Mouse (Mus musculus): Measurements from ENCODE around the gene Clns1a.

Gene Clns1a

GRCm38 (mm10) chr7:97728666-97729614 is 32.5 kb downstream of the Clns1a start:
- DNase-seq, result peak; percentile 14

DNA sequence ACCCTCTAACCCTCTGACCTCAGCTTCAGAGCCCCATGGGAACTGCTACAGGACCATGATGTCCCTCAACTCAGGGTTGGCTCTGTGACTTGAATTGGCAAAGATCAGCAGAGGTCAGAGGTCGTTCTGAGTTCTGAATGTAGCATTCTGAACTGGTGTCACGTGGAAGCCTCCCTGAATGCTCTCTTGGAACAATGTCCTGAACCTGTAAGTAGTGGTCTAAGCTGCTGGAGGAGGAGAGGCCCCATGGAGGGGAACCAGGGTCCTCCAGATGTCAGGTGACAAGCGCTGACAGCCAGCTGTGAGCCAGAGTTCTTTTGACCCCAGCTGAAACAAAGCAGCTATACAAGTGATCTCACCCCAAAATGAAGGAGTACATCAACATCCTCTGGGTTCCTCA is 34.0 kb downstream of the Clns1a start:
- peak; percentile 34 for DNase-seq

DNA sequence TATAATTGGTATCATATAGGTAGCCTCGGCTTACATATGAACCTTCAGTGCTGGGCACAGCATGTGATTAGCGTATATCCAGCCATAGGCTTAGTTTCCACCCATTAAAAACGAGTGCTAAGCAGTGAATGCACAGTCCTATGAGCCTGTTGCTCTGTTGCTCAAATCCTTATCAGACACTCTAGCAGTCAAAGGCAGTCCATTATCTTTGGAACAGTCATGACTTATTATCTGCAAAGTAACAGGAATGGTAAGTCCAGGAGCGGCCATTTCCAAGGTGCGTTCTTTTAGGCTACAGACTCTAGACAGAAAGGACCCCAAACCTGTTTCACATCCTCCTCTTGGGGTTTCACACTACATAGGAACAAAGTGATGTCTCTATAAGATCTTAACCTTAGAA is 37.2 kb downstream of the Clns1a start:
- DNase-seq, result no peak

DNA sequence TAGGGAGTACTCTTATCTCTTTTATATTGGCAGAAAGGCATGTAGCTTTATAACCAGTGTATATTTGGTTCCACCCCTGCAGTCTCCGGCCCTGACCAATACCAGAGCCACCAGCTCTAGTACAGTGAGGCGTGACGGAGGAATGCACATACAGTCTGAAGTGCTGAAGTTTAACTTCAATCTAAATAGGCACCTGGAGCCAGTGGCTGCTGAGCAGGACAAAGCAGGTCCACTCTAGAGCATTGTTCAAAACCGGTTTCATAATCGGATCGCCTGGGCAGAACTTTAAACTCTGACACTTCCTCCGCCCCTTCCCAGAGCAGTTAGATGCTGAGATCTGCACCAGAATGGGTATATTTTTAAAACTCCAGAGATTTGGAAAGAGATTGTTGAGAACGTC is 38.6 kb downstream of the Clns1a start:
- DNase-seq, result no peak

DNA sequence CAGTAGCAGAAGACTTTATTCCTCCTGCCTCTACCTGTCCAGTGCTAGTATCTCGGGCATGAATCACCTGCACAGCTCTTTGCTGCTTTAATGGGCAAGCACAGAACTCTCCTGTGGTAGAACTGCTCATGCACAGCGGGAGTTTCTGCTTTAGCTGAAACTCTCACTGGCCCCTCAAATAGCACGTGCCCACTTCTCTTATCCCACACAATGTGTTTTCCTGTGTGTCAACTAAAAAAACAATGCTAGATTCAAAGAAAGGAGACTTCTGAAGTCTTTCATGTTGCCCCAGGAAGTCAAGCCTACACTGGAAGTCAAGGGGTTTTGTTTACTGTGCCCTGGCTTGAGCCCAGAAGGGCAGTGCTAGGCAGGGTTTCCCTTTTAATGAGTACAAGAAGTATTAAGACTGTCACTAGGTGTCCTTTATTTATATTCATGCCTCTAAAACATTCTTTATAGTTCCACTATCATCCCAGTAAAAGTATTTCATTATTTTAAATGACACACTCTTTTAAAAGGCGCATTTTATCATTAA is 39.5 kb downstream of the Clns1a start:
- no peak for DNase-seq

DNA sequence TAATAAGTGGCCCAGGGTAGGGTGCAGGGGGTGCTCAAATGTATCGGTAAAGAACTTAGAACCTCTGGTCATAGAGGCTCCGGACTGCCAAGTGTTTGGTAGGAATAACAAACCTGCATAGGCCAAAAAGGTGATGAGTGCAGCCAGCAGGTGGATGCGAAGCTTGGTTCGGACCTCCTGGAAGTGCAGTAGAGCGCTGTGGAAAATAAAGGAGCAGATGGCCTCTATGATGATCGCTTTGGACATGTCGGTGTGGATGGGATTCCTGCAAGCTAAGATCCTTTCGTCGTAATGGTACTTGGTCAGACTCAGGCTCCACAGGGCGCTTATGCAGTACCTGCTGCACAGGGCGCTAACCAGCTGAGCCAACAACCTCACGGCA is 40.8 kb downstream of the Clns1a start:
- no peak for DNase-seq

- DNase-seq, result peak; percentile 95
These were observed 41.4 kb downstream of the Clns1a start, which contains the start of gene Aqp11 for GRCm38 (mm10) chr7:97737638-97738456. TSS of gene Aqp11 (minus strand) at chr7:97738289.

DNA sequence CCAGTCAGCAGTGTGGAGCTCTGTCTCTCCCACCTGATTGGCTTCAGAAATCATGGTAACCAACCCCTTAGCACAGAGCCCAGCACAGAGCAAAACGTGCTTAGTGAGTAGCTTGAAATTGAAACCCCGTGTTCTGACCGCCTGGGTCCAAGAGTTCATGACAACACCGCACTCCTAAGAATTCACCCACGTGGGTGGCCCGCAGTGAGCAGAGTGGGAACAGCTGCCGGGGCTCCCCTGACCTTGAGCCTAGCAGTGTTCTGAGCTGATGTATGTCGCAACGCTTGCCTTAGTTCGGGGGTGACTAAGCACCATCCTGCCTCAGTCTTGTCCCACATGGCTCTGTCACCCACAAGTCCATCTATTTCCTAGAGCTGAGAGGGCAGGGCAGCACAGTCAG is 44.5 kb downstream of the Clns1a start:
- DNase-seq, result peak; percentile 36

DNA sequence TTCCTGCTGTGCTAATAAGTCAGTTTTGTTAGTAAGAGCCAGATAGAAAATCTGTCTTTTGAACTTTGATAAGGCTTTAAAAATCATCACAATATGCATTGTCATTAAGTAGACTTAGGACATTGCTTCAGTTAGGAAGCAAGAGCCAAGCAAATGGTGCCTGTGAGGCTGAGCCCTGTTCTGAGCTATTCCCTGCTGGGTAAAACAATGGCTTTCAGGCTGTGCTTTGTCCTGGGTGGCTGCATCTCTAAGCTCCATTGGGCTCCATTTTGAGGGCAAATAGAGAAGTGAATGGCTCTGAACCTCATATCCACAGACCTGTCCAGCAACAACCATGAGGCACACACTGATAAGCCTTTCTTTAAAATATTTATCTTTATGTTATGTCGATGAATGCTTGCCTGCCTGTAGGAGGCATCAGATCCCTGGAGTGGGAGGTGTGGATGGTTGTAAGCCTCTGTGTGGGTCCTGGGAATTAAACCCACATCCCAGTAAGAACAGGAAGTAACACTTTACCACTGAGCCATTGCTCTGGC is 45.4 kb downstream of the Clns1a start:
- no peak for DNase-seq

DNA sequence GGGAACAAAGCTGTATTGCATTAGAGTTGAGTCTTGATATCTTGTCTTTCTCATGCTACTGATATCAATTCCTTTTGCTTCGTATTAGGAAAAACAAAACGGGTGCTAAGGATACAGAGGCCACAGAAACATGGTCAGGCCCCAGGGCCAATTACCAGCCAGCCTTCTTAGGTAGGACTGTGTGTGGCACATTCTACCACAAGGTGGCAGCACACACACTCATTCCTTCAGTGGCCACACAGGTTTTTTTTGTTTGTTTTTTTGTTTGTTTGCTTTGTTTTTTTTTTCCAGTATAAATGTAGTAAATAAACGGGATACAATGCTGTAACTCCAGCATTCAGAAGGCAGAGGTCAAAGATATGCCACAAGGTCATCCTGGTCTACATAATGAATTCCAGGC is 48.9 kb downstream of the Clns1a start:
- DNase-seq, result peak; percentile 79

- DNase-seq, result no peak
These were observed 50.8 kb downstream of the Clns1a start for GRCm38 (mm10) chr7:97747176-97747707.

GRCm38 (mm10) chr7:97747787-97748497 is 51.5 kb downstream of the Clns1a start:
- DNase-seq, result peak; percentile 91

DNA sequence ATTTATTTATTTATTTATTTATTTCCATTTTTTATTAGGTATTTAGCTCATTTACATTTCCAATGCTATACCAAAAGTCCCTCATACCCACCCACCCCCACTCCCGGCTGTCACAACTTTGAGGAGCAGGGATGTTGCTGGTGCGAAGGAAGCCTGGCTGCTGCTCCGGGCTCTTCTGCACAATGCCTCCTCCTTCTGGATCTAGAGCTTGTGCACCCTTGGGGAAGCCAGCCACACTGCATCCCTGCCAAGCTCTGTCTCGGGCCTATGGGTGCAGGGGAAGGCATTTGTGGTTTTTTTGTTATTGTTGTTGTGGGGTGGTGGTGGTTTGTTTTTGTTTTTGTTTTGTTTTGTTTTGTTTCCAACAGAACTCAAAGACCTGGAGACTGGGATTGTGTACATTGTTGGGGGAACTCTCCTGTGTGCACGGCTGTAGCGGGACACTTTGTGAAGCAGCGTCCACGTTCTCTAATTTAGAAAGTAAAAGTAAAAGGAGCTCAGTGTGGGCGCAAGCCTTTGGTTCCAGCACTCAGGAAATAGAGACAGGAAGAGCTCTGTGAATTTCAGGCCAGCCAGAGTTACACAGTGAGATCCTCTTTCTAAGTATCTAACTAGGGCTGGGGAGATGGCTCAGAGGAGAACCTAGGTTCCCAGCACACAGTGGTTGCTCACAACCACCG is 52.2 kb downstream of the Clns1a start:
- DNase-seq, result peak; percentile 30

DNA sequence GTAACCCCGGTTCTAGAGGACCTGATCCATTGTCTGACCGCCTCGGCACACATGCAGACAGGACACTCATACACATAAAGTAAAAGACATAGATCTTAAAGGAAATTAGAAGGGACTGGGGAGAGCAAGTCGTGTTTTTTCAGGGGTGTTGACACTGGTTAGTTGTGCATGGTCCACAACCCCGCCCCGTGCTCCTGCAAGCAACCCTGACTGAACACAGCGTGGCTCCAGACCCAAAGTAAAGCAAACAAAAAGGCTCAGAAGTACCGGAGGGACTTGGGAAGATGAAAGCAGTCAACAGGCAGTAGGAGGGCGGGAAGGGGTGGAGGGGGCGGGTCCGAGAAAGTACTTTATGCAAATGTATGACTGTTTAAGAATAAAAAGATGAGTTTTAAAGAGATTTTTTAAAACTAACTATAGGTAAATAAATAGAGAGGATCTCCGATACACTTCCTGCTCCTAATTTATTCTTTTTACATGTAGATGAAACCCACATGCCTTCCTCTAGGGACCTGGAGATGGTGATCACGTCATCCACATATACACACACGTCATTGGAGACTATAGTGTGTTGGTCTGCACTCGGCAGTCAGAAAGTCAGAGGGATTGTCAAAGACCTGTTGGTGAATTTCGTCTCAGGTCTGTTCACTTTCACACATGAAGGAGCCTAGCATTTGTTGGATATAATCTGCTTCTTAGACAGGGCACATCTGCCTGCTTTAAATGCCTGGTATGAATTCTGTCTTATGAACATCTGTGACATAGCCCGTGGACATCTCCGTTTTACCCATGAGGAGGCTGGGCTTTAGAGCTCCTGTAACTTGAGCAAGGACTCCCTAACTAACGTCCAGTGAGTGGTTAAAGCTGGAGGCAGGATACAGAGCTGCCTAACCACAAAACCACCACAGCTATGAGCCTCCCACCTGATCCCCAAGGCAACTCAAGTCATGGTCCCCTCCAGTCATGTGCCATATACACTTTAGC is 53.1 kb downstream of the Clns1a start:
- DNase-seq, result peak; percentile 34

DNA sequence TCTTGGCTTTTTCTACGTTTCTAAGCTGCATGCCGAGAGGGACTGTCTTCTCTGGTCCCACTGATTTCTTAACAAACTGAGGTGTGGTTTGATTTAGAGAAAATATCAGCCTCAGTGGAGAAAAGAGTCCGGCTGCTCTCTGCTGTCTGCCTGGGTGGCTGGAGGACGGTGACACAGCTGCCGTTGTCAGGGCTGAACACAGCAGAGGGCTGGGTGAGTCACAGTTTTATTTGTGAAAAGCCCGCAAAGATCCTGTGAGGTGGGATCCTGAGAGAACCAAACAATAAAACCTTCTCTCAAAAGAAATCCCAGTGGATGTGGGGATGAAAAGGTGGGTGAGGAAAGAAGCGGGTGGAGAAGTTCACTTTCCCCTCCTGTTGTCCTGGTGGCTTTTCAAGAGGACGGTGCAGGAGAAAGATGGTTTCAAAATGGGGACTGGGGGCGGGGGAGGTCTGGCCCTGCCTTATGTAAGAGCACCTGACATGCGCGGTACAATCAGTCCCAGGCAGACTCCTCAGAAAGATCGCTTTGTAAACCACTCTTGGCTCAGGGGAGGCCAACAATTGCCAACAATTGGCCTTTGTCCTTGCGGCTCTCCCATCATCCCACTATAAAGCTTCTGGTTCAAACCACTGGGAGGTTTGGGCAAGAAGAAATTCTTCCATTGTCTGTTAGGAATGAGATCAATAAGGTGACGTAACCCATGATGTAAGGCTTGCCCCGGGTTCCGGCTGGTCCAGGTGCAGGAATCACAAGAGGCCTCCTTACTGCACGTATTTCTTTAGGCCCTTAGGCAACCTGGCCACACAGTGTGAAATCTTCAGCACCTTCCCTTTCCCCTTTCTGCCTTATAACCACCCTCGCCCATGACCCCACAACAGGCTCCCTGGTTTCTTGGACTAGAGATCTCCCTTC is 60.8 kb downstream of the Clns1a start:
- DNase-seq, result peak; percentile 46

- DNase-seq, result no peak
These were observed 68.2 kb downstream of the Clns1a start for GRCm38 (mm10) chr7:97764591-97764990.

GRCm38 (mm10) chr7:97765181-97765962 is 68.9 kb downstream of the Clns1a start:
- no peak for DNase-seq

DNA sequence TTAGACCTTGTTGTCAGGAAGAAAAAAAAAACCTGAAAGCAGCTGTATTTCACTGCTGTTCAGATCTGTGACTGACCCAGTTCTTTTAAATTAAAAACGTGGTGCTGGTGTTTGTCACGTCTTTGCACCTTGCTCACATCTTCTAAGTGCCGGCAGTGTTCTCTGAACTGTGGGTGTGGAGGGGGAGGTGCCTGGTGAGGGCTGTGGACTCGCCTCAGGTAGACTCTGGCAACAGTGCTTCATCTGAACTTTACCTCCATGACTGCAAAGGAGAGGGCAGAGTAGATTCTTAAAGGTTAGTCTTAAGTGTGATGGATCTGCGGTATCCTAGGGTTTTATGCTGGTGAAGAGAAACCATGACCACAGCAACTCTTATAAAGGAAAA is 69.5 kb downstream of the Clns1a start:
- DNase-seq, result no peak
